Mouse (Mus musculus): Measurements from ENCODE around the gene Myo1h. TPM values are rescaled to one million over a fixed set of nuclear protein-coding genes. Genes with fewer than 3 reads are reported as not detected.

Gene Myo1h
- polyA plus RNA-seq, 1 experiment from 2014 or later = 0.65 TPM

GRCm38 (mm10) chr5:114381013-114381351 is 92.0 kb downstream of the Myo1h start:
- Histone ChIP-seq H3K4me1 (ENCODE audit: control insufficient read depth, insufficient read depth, low read length) (peaks cover 19% of the 10 kb centered on the region), H3K36me3 (ENCODE audit: control insufficient read depth, insufficient read depth, low read length) (0 out of 2 replicates have a peak, but pooled peaks cover 6% of the 10 kb centered on the region), H3K9ac (ENCODE audit: low read length) (peak overlapping the region; percentile 96), H3K4me2 (ENCODE audit: low read depth, severe bottlenecking) (peak overlapping the region; percentile 75), H3K27ac (replicated peaks; ENCODE audit: low read depth, low read length) (peak overlapping the region; percentile 10), H3K4me3 (ENCODE audit: low read depth, low read length) (peak overlapping the region; percentile 89), H3K27me3 (ENCODE audit: control insufficient read depth, insufficient read depth, low read length) (no peaks in the 10 kb centered on the region), H3K9me3 (ENCODE audit: control insufficient read depth, low read length) (no peaks in the 10 kb centered on the region)
- under 1% methylated on average over 18 of the region's 18 CpGs for WGBS
- DNase-seq (ENCODE audit: low spot score) (no peak), ATAC-seq (ENCODE audit: insufficient number of reproducible peaks, low FRiP score, low TSS enrichment, low read depth) (no peak)

DNA sequence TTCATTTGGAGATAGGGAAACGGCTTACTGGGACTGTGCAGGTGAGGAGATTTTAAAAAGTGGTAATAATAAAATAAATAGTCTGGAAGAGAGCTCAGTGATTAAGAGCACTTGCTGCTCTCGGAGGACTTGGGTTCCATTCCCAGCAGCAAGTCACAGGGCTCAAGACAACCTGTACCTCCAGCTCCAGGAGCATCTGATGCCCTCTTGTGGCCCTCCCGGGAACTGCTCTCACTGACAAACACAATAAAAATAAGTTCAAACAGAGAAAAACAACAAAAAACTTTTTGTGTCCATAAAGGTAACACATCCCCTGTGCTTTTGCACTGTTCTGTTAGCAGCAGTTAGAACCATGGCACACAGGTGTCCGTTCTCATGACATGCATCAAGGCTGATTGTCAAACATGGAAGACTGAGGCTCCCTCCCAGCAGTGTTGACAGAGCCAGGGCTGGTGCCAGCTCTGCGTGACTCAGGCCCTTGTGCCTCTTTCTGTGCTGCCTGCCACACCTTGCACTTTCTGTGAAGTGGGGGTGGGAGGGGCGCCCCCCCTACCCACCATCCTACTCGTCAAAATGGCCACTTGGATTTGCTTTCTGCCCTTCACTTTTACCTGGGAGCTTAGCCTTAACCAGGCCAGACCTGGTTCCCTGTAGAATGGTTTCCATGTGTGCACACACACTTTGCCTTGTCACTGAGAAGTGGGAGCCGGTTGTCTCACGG is 94.4 kb downstream of the Myo1h start:
- DNase-seq (ENCODE audit: low spot score) (peak; percentile 70), ATAC-seq (ENCODE audit: insufficient number of reproducible peaks, low FRiP score, low TSS enrichment, low read depth) (no peak)
- Histone ChIP-seq H3K4me2 (ENCODE audit: low read depth, severe bottlenecking) (no peak overlapping the region), H3K36me3 (ENCODE audit: control insufficient read depth, insufficient read depth, low read length) (peaks cover 16% of the 10 kb centered on the region; the same call in 1 of the 2 replicates), H3K4me1 (ENCODE audit: control insufficient read depth, insufficient read depth, low read length) (peaks cover 19% of the 10 kb centered on the region), H3K4me3 (ENCODE audit: low read depth, low read length) (no peak overlapping the region), H3K27me3 (ENCODE audit: control insufficient read depth, insufficient read depth, low read length) (no peaks in the 10 kb centered on the region), H3K9ac (ENCODE audit: low read length) (no peak overlapping the region), H3K27ac (replicated peaks; ENCODE audit: low read depth, low read length) (no peak overlapping the region), H3K9me3 (ENCODE audit: control insufficient read depth, low read length) (no peaks in the 10 kb centered on the region)
- WGBS = 83% methylated on average over 9 of the region's 9 CpGs

DNA sequence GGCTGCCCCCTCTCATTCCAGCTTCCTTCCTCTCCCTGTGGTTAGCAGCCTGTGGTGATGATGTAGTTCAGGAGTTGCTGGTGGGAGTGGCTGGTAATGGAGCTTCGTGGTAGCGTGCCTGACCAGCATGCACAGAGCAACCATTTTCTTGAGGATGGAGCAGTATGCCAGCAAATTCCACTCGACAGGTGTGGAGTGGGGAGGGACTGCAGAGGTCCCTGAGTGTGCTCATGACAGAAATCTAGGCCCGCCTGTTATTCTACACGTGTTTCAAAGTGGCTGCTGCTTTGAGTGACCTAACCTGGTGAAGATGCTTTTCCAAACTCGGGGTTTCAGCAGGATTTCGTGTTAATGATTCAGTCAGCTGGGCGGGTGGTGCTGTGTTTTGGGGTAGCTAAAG is 95.5 kb downstream of the Myo1h start:
- Histone ChIP-seq H3K9me3 (ENCODE audit: control insufficient read depth, low read length) (no peaks in the 10 kb centered on the region), H3K4me2 (ENCODE audit: low read depth, severe bottlenecking) (no peak overlapping the region), H3K27me3 (ENCODE audit: control insufficient read depth, insufficient read depth, low read length) (no peaks in the 10 kb centered on the region), H3K4me1 (ENCODE audit: control insufficient read depth, insufficient read depth, low read length) (peaks cover 9% of the 10 kb centered on the region), H3K36me3 (ENCODE audit: control insufficient read depth, insufficient read depth, low read length) (peaks cover 26% of the 10 kb centered on the region), H3K4me3 (ENCODE audit: low read depth, low read length) (no peak overlapping the region), H3K9ac (ENCODE audit: low read length) (no peak overlapping the region), H3K27ac (replicated peaks; ENCODE audit: low read depth, low read length) (no peak overlapping the region)
- no peak for ATAC-seq (ENCODE audit: insufficient number of reproducible peaks, low FRiP score, low TSS enrichment, low read depth)
- WGBS = 92% methylated on average over 8 of the region's 8 CpGs
- no peak for DNase-seq (ENCODE audit: low spot score)

DNA sequence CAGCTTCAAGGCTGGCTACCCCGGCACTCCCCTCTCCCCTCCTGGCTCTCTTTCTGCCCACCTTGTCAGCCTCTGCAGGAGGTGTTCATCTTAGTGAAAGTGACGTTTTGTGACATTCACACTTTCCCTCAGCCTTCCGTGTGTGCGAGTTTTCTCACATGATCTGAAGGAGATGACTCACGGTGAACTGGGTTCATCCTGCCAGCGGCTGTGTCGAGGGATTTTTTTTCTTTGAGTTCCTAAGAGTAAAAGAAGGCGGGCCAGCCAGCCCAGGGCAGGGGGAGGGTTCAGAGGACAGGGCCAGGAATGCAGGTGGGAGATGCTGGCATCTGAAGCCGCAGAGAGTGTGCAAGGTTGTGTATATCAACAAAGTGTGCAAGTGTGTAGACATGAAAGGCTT is 104.2 kb downstream of the Myo1h start:
- peaks cover 36% of the 10 kb centered on the region for H3K36me3 ChIP-seq (ENCODE audit: control insufficient read depth, insufficient read depth, low read length)
- H3K9ac ChIP-seq (ENCODE audit: low read length) = no peak overlapping the region
- ATAC-seq (ENCODE audit: insufficient number of reproducible peaks, low FRiP score, low TSS enrichment, low read depth) (no peak), DNase-seq (ENCODE audit: low spot score) (no peak)
- 88% methylated on average over 9 of the region's 9 CpGs for WGBS
- no peak overlapping the region for H3K27ac ChIP-seq (replicated peaks; ENCODE audit: low read depth, low read length)
- no peaks in the 10 kb centered on the region for H3K27me3 ChIP-seq (ENCODE audit: control insufficient read depth, insufficient read depth, low read length)
- H3K4me2 ChIP-seq (ENCODE audit: low read depth, severe bottlenecking) = no peak overlapping the region
- no peaks in the 10 kb centered on the region for H3K9me3 ChIP-seq (ENCODE audit: control insufficient read depth, low read length)
- no peak overlapping the region for H3K4me3 ChIP-seq (ENCODE audit: low read depth, low read length)
- no peaks in the 10 kb centered on the region for H3K4me1 ChIP-seq (ENCODE audit: control insufficient read depth, insufficient read depth, low read length)

DNA sequence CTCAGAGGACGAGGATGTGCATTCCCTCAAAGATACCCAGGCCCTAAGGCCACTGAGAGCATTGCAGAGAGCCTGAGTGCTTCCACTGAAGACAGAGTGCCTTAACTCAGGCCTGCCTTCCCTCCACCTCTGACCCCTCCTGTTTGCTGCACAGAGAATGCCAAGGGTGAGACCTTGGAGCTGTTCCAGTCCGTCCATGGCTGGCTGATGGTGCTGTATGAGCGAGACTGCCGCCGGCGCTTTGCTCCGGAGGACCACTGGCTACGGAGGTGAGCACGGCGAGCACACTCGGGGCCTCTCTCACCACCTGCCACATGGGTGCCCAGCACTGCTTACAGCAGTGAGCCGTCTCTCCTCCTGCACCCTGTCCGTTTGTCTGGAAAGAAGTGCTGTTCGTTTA is 117.6 kb downstream of the Myo1h start:
- Histone ChIP-seq H3K4me1 (ENCODE audit: control insufficient read depth, insufficient read depth, low read length) (no peaks in the 10 kb centered on the region), H3K36me3 (ENCODE audit: control insufficient read depth, insufficient read depth, low read length) (peaks cover 46% of the 10 kb centered on the region), H3K9me3 (ENCODE audit: control insufficient read depth, low read length) (no peaks in the 10 kb centered on the region), H3K9ac (ENCODE audit: low read length) (no peak overlapping the region), H3K27me3 (ENCODE audit: control insufficient read depth, insufficient read depth, low read length) (no peaks in the 10 kb centered on the region), H3K4me3 (ENCODE audit: low read depth, low read length) (no peak overlapping the region), H3K4me2 (ENCODE audit: low read depth, severe bottlenecking) (no peak overlapping the region), H3K27ac (replicated peaks; ENCODE audit: low read depth, low read length) (no peak overlapping the region)
- ATAC-seq (ENCODE audit: insufficient number of reproducible peaks, low FRiP score, low TSS enrichment, low read depth) (no peak), DNase-seq (ENCODE audit: low spot score) (no peak)
- 89% methylated on average over 14 of the region's 14 CpGs for WGBS

GRCm38 (mm10) chr5:114407269-114407668 is 118.3 kb downstream of the Myo1h start:
- H3K36me3 ChIP-seq (ENCODE audit: control insufficient read depth, insufficient read depth, low read length) = peaks cover 47% of the 10 kb centered on the region
- H3K9me3 ChIP-seq (ENCODE audit: control insufficient read depth, low read length) = no peaks in the 10 kb centered on the region
- H3K4me2 ChIP-seq (ENCODE audit: low read depth, severe bottlenecking) = no peak overlapping the region
- no peak overlapping the region for H3K9ac ChIP-seq (ENCODE audit: low read length)
- no peak for DNase-seq (ENCODE audit: low spot score)
- no peak overlapping the region for H3K4me3 ChIP-seq (ENCODE audit: low read depth, low read length)
- H3K27ac ChIP-seq (replicated peaks; ENCODE audit: low read depth, low read length) = no peak overlapping the region
- 92% methylated on average over 10 of the region's 10 CpGs for WGBS
- no peak for ATAC-seq (ENCODE audit: insufficient number of reproducible peaks, low FRiP score, low TSS enrichment, low read depth)
- no peaks in the 10 kb centered on the region for H3K27me3 ChIP-seq (ENCODE audit: control insufficient read depth, insufficient read depth, low read length)
- no peaks in the 10 kb centered on the region for H3K4me1 ChIP-seq (ENCODE audit: control insufficient read depth, insufficient read depth, low read length)

DNA sequence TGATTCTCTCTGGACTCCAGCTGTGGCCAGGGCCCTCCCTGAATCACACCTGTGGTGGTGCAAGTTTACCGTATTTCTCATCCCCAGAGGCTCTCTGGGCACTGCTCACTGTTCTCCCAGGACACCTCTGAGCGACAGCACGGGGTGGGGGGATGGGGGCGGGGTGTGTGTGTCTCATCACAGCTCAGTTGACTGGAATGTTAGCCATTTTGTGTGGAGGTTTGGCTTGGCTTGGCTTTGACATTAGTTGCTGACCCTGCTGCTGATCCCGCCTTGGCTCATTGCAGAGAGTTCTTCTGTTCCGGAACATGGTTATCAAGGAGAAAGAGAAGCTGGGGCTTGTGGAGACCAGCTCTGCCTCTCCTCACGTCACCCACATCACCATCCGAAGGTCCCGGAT is 118.8 kb downstream of the Myo1h start:
- DNase-seq (ENCODE audit: low spot score) = no peak
- 92% methylated on average over 9 of the region's 9 CpGs for WGBS
- Histone ChIP-seq H3K9me3 (ENCODE audit: control insufficient read depth, low read length) (no peaks in the 10 kb centered on the region), H3K36me3 (ENCODE audit: control insufficient read depth, insufficient read depth, low read length) (peaks cover 47% of the 10 kb centered on the region), H3K9ac (ENCODE audit: low read length) (no peak overlapping the region), H3K4me3 (ENCODE audit: low read depth, low read length) (no peak overlapping the region), H3K27me3 (ENCODE audit: control insufficient read depth, insufficient read depth, low read length) (no peaks in the 10 kb centered on the region), H3K4me1 (ENCODE audit: control insufficient read depth, insufficient read depth, low read length) (no peaks in the 10 kb centered on the region), H3K4me2 (ENCODE audit: low read depth, severe bottlenecking) (no peak overlapping the region), H3K27ac (replicated peaks; ENCODE audit: low read depth, low read length) (no peak overlapping the region)
- no peak for ATAC-seq (ENCODE audit: insufficient number of reproducible peaks, low FRiP score, low TSS enrichment, low read depth)

DNA sequence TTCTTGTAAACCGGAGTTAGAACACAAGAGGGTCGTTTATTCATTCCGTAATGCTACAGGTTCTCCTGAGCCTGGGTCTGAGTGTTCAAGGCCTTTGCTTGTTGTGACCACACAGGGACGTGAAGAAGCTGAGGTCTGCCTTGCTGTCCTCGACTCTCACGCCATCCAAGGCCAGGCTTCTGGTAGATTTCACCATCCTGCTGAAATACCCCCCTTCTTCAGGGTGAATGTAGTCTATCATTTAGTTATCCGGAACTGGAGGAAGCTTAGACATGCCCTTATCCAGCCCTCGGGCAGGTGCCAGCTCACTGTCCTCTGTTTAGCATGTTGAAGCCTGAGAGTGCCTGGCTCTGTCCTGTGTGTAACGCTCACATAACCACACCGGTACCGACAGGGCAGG is 119.9 kb downstream of the Myo1h start:
- H3K9ac ChIP-seq (ENCODE audit: low read length) = no peak overlapping the region
- no peak overlapping the region for H3K4me3 ChIP-seq (ENCODE audit: low read depth, low read length)
- H3K9me3 ChIP-seq (ENCODE audit: control insufficient read depth, low read length) = no peaks in the 10 kb centered on the region
- no peak overlapping the region for H3K4me2 ChIP-seq (ENCODE audit: low read depth, severe bottlenecking)
- WGBS = 92% methylated on average over 11 of the region's 11 CpGs
- no peaks in the 10 kb centered on the region for H3K27me3 ChIP-seq (ENCODE audit: control insufficient read depth, insufficient read depth, low read length)
- no peak for DNase-seq (ENCODE audit: low spot score)
- no peak for ATAC-seq (ENCODE audit: insufficient number of reproducible peaks, low FRiP score, low TSS enrichment, low read depth)
- peaks cover 46% of the 10 kb centered on the region for H3K36me3 ChIP-seq (ENCODE audit: control insufficient read depth, insufficient read depth, low read length)
- no peaks in the 10 kb centered on the region for H3K4me1 ChIP-seq (ENCODE audit: control insufficient read depth, insufficient read depth, low read length)
- no peak overlapping the region for H3K27ac ChIP-seq (replicated peaks; ENCODE audit: low read depth, low read length)

GRCm38 (mm10) chr5:114410429-114410828 is 121.5 kb downstream of the Myo1h start:
- Histone ChIP-seq H3K36me3 (ENCODE audit: control insufficient read depth, insufficient read depth, low read length) (peaks cover 38% of the 10 kb centered on the region), H3K9ac (ENCODE audit: low read length) (no peak overlapping the region), H3K27me3 (ENCODE audit: control insufficient read depth, insufficient read depth, low read length) (no peaks in the 10 kb centered on the region), H3K4me2 (ENCODE audit: low read depth, severe bottlenecking) (no peak overlapping the region), H3K9me3 (ENCODE audit: control insufficient read depth, low read length) (no peaks in the 10 kb centered on the region), H3K4me1 (ENCODE audit: control insufficient read depth, insufficient read depth, low read length) (no peaks in the 10 kb centered on the region), H3K27ac (replicated peaks; ENCODE audit: low read depth, low read length) (no peak overlapping the region), H3K4me3 (ENCODE audit: low read depth, low read length) (no peak overlapping the region)
- WGBS = 92% methylated on average over 13 of the region's 13 CpGs
- DNase-seq (ENCODE audit: low spot score) (no peak), ATAC-seq (ENCODE audit: insufficient number of reproducible peaks, low FRiP score, low TSS enrichment, low read depth) (no peak)

Data from limb, embryonic 11.5 days (tissue).